12 mouse cellular contexts compared by ENCODE assay signal in the genomic region with DNA sequence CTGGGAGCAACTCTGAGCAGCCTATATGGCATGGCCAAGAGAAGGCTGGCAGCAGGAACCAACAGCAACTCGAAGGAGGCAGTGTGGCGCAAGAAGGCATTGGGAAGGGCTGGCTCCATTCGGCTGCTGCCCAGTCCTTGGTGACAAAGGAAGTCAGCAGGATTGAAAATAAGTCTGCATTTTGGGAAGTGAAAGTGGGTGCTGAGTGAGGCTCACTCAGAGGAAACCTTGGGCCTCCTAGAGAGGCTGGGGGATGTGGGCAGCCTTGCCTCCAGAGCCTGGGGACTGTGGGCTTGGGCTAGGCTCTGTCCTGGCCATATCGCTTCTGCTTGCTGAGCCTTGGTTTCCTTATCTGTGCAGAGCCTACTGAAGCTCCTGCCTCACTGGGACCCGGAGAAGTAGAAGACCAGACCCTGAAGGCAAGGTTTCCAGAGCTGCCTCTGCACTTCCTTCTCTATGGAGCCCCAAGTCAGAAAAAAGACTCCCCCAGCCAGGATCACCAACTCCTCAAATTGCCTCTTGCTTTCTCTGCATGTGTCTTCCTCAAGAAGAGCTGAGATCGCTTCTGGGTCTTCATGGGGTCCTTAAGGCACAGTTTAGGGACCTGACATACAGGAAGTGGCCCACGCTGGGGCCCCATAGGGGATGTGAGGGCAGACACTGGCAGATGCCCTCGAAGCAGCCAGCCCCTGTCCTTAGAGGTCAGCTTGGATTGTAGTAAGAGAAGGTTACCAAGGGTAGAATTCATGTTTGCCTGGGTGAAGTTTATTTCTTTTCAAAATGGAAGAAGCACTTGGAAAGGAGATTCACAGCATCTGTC. TPM values are rescaled to one million over a fixed set of nuclear protein-coding genes. Genes with fewer than 3 reads are reported as not detected.
A peak's percentile ranks its signal among the peaks of the same experiment; 100 is the strongest.
DNase-seq lines count a peak whose midpoint lies in the region; ATAC-seq and TF ChIP-seq lines count a peak whose summit lies in the region.
"Had no signal": no experiment of that assay in that cellular context is flagged by ENCODE, and none has a peak within 500 bp of the region (broad histone marks: within the 10 kb centered on the region; RNA-seq: fewer than 3 reads in every experiment).

No protein-coding gene starts in this region.

- no peaks in the 10 kb centered on the region for H3K36me3 ChIP-seq in liver, embryonic 15.5 days (replicated peaks)
- no peaks in the 10 kb centered on the region for H3K36me3 ChIP-seq in midbrain, postnatal 0 days (ENCODE audit: insufficient read depth, low read length)
- H3K36me3 ChIP-seq: midbrain, embryonic 10.5 days had no signal

- TF ChIP-seq CTCF in midbrain, postnatal 0 days (IDR thresholded peaks at IDR 0.05): no peak

- H3K4me1 ChIP-seq in brown adipose tissue, adult 24 weeks (ENCODE audit: control insufficient read depth, insufficient read depth, insufficient read length, low read length): peaks cover 23% of the 10 kb centered on the region
- peaks cover 72% of the 10 kb centered on the region for H3K4me1 ChIP-seq in liver, embryonic 15.5 days (replicated peaks)
- H3K4me1 ChIP-seq in midbrain, postnatal 0 days (ENCODE audit: insufficient read depth, low read length): peaks cover 9% of the 10 kb centered on the region

- H3K4me2 ChIP-seq in liver, embryonic 15.5 days: peak overlapping the region; percentile 38
- no peak overlapping the region for H3K4me2 ChIP-seq in midbrain, postnatal 0 days (ENCODE audit: low read depth, low read length, poor library complexity, severe bottlenecking)

- H3K9ac ChIP-seq in liver, embryonic 15.5 days: peak overlapping the region; percentile 26; the same call in 1 of the 2 replicates
- no peak overlapping the region for H3K9ac ChIP-seq in midbrain, postnatal 0 days (replicated peaks; ENCODE audit: low read length, poor library complexity, severe bottlenecking)

- ATAC-seq in liver, embryonic 15.5 days (ENCODE audit: insufficient read depth): peak; percentile 59
- no peak for ATAC-seq in midbrain, postnatal 0 days (ENCODE audit: low FRiP score)

- H3K4me3 ChIP-seq in brown adipose tissue, adult 24 weeks (ENCODE audit: insufficient read depth, low read depth, low read length): no peak overlapping the region
- H3K4me3 ChIP-seq in liver, embryonic 15.5 days (replicated peaks): no peak overlapping the region
- H3K4me3 ChIP-seq in midbrain, postnatal 0 days (ENCODE audit: low read depth, low read length): no peak overlapping the region
- H3K4me3 ChIP-seq: midbrain, embryonic 10.5 days had no signal

- 14% methylated on average over 8 of the region's 8 CpGs for WGBS in liver, embryonic 15.5 days (ENCODE audit: insufficient replicate concordance)
- 80% methylated on average over 8 of the region's 8 CpGs for WGBS in midbrain, postnatal 0 days

- peak; percentile 86 for DNase-seq in layer of hippocampus, adult 9-11 months
- DNase-seq in layer of hippocampus, postnatal 36 days: no peak
- DNase-seq in spleen, adult 12 weeks (ENCODE audit: low spot score): peak; percentile 11
- DNase-seq in left cerebral cortex, adult 18-20 months (ENCODE audit: low spot score in 2 of 2): no peak
- DNase-seq in midbrain, postnatal 0 days (ENCODE audit: low spot score): no peak
- DNase-seq: cerebellum, adult 11-12 months; kidney, postnatal 36 days had no signal

- H3K27ac ChIP-seq in brown adipose tissue, adult 24 weeks (replicated peaks; ENCODE audit: low read depth, low read length): peak overlapping the region; percentile 61
- H3K27ac ChIP-seq in liver, embryonic 15.5 days (replicated peaks): peak overlapping the region; percentile 63
- no peak overlapping the region for H3K27ac ChIP-seq in midbrain, postnatal 0 days (ENCODE audit: low read depth, low read length)

- H3K27me3 ChIP-seq in liver, embryonic 15.5 days: no peaks in the 10 kb centered on the region
- H3K27me3 ChIP-seq in midbrain, postnatal 0 days (ENCODE audit: insufficient read depth, low read length): no peaks in the 10 kb centered on the region

- no peaks in the 10 kb centered on the region for H3K9me3 ChIP-seq in liver, embryonic 15.5 days (replicated peaks)
- no peaks in the 10 kb centered on the region for H3K9me3 ChIP-seq in midbrain, postnatal 0 days (ENCODE audit: low read length)
- H3K9me3 ChIP-seq: midbrain, embryonic 10.5 days had no signal

RNA-seq across cellular contexts. Expression of a gene that starts 14.3 kb away (rescaled TPM):
- 10 to 100 TPM; 47.0 to 47.3 TPM for total RNA-seq in layer of hippocampus, postnatal 36 days (2021)
- polyA plus RNA-seq in brown adipose tissue, adult 24 weeks (2012; ENCODE audit: insufficient read depth, insufficient read length, missing spikeins): 3.4 and 7.1 TPM in 2 replicates
- 4.7 and 4.9 TPM in 2 replicates for polyA plus RNA-seq in liver, embryonic 15.5 days (2015; fragmentation: Nextera tagmentation; extraction: Ambion mirVana)
- 10 to 100 TPM; 44.0 to 55.2 TPM for total RNA-seq in left cerebral cortex, adult 18-20 months (2021)
- total RNA-seq in midbrain, postnatal 0 days (2014; rRNA removed): 73.1 and 97.7 TPM in 2 replicates
- 24.4 and 26.4 TPM in 2 replicates for polyA plus RNA-seq in midbrain, postnatal 0 days (2015; fragmentation: Nextera tagmentation; extraction: Ambion mirVana)

RNA-seq across cellular contexts. Expression of a gene that starts 51.5 kb away (rescaled TPM):
- not detected for total RNA-seq in layer of hippocampus, postnatal 36 days (2021)
- not detected in 2 replicates for polyA plus RNA-seq in brown adipose tissue, adult 24 weeks (2012; ENCODE audit: insufficient read depth, insufficient read length, missing spikeins)
- not detected in 2 replicates for polyA plus RNA-seq in liver, embryonic 15.5 days (2015; fragmentation: Nextera tagmentation; extraction: Ambion mirVana)
- 1 to 10 TPM in 1 of 2 experiments, not detected in 1; 1.3 TPM for total RNA-seq in left cerebral cortex, adult 18-20 months (2021)
- total RNA-seq in midbrain, postnatal 0 days (2014; rRNA removed): not detected in 2 replicates
- polyA plus RNA-seq in midbrain, postnatal 0 days (2015; fragmentation: Nextera tagmentation; extraction: Ambion mirVana): not detected in 2 replicates
- polyA plus RNA-seq: hindbrain, embryonic 11.5 days; midbrain, embryonic 10.5 days; urinary bladder, adult 2 months had no signal

Comparison
In these comparisons a context has a peak if more than half of its experiments do, and no peak if none do; other contexts are left out.
1. DNase-seq: peak in layer of hippocampus, adult 9-11 months (single experiment) and spleen, adult 12 weeks (single experiment); none in layer of hippocampus, postnatal 36 days (0 of 2), left cerebral cortex, adult 18-20 months (0 of 2) and midbrain, postnatal 0 days (single experiment).